Mouse (Mus musculus) MEL (cell line): Measurements from ENCODE around the gene Wbp4. TPM values are rescaled to one million over a fixed set of nuclear protein-coding genes. Genes with fewer than 3 reads are reported as not detected.

Source experiments
- DNase-seq: peaks from one replicate; pipeline ENCODE4 v3.0.0; 2011; ENCODE audit warnings: low read depth, low spot score
- H3K27ac ChIP-seq: 2 replicates; pipeline ENCODE4 v1.5.1; 2012; ENCODE audit warnings: low read depth, mild to moderate bottlenecking, control low read depth, low read length, moderate library complexity; ENCODE audit not compliant: control insufficient read depth
- H3K27me3 ChIP-seq, 2 experiments: fragments of 150-350 bp in 1 of 2; sonication (generic) in 1 of 2; 2 replicates each; pipeline ENCODE4 v1.6.1; 2012; ENCODE audit warnings: low read length in 2 of 2, mild to moderate bottlenecking in 2 of 2, improper control_type of control experiment in 1 of 2, moderate library complexity in 1 of 2; ENCODE audit not compliant: insufficient read depth in 2 of 2, control insufficient read depth in 1 of 2
- H3K36me3 ChIP-seq, 2 experiments: 2 replicates each; pipeline ENCODE4 v1.6.1; 2012 to 2014; ENCODE audit warnings: low read length in 2 of 2, improper control_type of control experiment in 1 of 2, inconsistent platforms in 1 of 2, mild to moderate bottlenecking in 1 of 2; ENCODE audit not compliant: insufficient read depth in 2 of 2, control insufficient read depth in 1 of 2
- H3K4me1 ChIP-seq, 2 experiments: fragments of 150-350 bp in 1 of 2; sonication (generic) in 1 of 2; 2 replicates each; pipeline ENCODE4 v1.6.1; 2012; ENCODE audit warnings: low read length in 2 of 2, improper control_type of control experiment in 1 of 2, mild to moderate bottlenecking in 1 of 2; ENCODE audit not compliant: insufficient read depth in 2 of 2, control insufficient read depth in 1 of 2
- H3K4me3 ChIP-seq, 2 experiments: fragments of 150-350 bp in 1 of 2; sonication (generic) in 1 of 2; 2 replicates each; pipeline ENCODE4 v1.5.1; 2012; ENCODE audit warnings: low read depth in 2 of 2, low read length in 2 of 2, mild to moderate bottlenecking in 2 of 2, moderate library complexity in 2 of 2, control low read depth in 1 of 2, improper control_type of control experiment in 1 of 2; ENCODE audit not compliant: control insufficient read depth in 1 of 2, insufficient read depth in 1 of 2
- H3K79me2 ChIP-seq: 2 replicates; pipeline ENCODE4 v1.6.1; 2012; ENCODE audit warnings: mild to moderate bottlenecking, low read length, moderate library complexity; ENCODE audit not compliant: control insufficient read depth, poor library complexity, insufficient read depth
- H3K9ac ChIP-seq: 2 replicates; pipeline ENCODE4 v1.6.1; 2012; ENCODE audit warnings: low read depth, mild to moderate bottlenecking, control low read depth, low read length, moderate library complexity; ENCODE audit not compliant: control insufficient read depth, poor library complexity, severe bottlenecking
- H3K9me3 ChIP-seq: fragments of 150-350 bp; sonication (generic); replicated peaks from 2 replicates; pipeline ENCODE4 v1.6.1; 2012; ENCODE audit warnings: mild to moderate bottlenecking, low read length, improper control_type of control experiment, moderate library complexity; ENCODE audit not compliant: insufficient read depth
- CHD2 ChIP-seq: IDR thresholded peaks from 2 replicates; pipeline ENCODE4 v1.6.1; 2011; ENCODE audit warnings: low read length, improper control_type of control experiment
- CTCF ChIP-seq, 3 experiments: IDR thresholded peaks in 2 of 3; conservative IDR thresholded peaks in 1 of 3; 2 replicates each; pipeline ENCODE4 v1.5.1; 2011 to 2012; ENCODE audit warnings: low read length in 3 of 3, low read depth in 2 of 3, mild to moderate bottlenecking in 2 of 3, improper control_type of control experiment in 1 of 3, inconsistent platforms in 1 of 3, mixed read lengths in 1 of 3, moderate library complexity in 1 of 3; ENCODE audit not compliant: control insufficient read depth in 1 of 3, insufficient read depth in 1 of 3, poor library complexity in 1 of 3, severe bottlenecking in 1 of 3
- E2F4 ChIP-seq: IDR thresholded peaks from 2 replicates; pipeline ENCODE4 v1.6.1; 2011; ENCODE audit warnings: low read depth, low read length, improper control_type of control experiment, borderline replicate concordance
- ETS1 ChIP-seq: IDR thresholded peaks from 2 replicates; pipeline ENCODE4 v1.6.1; 2012; ENCODE audit warnings: low read depth, mild to moderate bottlenecking, inconsistent platforms, low read length, improper control_type of control experiment, moderate library complexity
- GABPA ChIP-seq: IDR thresholded peaks from 2 replicates; pipeline ENCODE4 v1.6.1; 2012; ENCODE audit warnings: low read depth, mild to moderate bottlenecking, inconsistent platforms, low read length, improper control_type of control experiment, moderate library complexity
- MAX ChIP-seq: IDR thresholded peaks from 2 replicates; pipeline ENCODE4 v1.6.1; 2011; ENCODE audit warnings: low read length, improper control_type of control experiment
- MAZ ChIP-seq: IDR thresholded peaks from 2 replicates; pipeline ENCODE4 v1.6.1; 2012; ENCODE audit warnings: low read depth, mild to moderate bottlenecking, inconsistent platforms, low read length, improper control_type of control experiment
- MEF2A ChIP-seq: IDR thresholded peaks from 2 replicates; pipeline ENCODE4 v1.6.1; 2014; ENCODE audit warnings: low read depth, mild to moderate bottlenecking, inconsistent platforms, low read length, improper control_type of control experiment; ENCODE audit not compliant: poor library complexity, insufficient replicate concordance, severe bottlenecking; ENCODE audit errors: extremely low read depth
- MYC ChIP-seq: IDR thresholded peaks from 2 replicates; pipeline ENCODE4 v1.6.1; 2011; ENCODE audit warnings: low read depth, mild to moderate bottlenecking, low read length, improper control_type of control experiment, moderate library complexity
- NELFE ChIP-seq: IDR thresholded peaks from 2 replicates; pipeline ENCODE4 v1.6.1; 2011; ENCODE audit warnings: low read depth, low read length, improper control_type of control experiment
- POLR2A ChIP-seq, 2 experiments: IDR thresholded peaks; 2 replicates each; pipeline ENCODE4 v1.6.1; 2011 to 2012; ENCODE audit warnings: low read length in 2 of 2, mild to moderate bottlenecking in 2 of 2, control low read depth in 1 of 2, improper control_type of control experiment in 1 of 2, low read depth in 1 of 2, moderate library complexity in 1 of 2; ENCODE audit not compliant: control insufficient read depth in 1 of 2, insufficient read depth in 1 of 2, poor library complexity in 1 of 2
- RAD21 ChIP-seq: IDR thresholded peaks from 2 replicates; pipeline ENCODE4 v1.6.1; 2011; ENCODE audit warnings: mild to moderate bottlenecking, low read depth, low read length, improper control_type of control experiment
- SIN3A ChIP-seq: IDR thresholded peaks from 2 replicates; pipeline ENCODE4 v1.6.1; 2012; ENCODE audit warnings: low read length, improper control_type of control experiment, inconsistent platforms
- SMC3 ChIP-seq: IDR thresholded peaks from 2 replicates; pipeline ENCODE4 v1.6.1; 2011; ENCODE audit warnings: low read depth, low read length, improper control_type of control experiment
- TAL1 ChIP-seq: IDR thresholded peaks from 2 replicates; pipeline ENCODE4 v1.6.1; 2012; ENCODE audit warnings: mild to moderate bottlenecking, inconsistent platforms, low read length, moderate library complexity, mixed read lengths
- TBP ChIP-seq: IDR thresholded peaks from 2 replicates; pipeline ENCODE4 v1.8.0; 2011; ENCODE audit warnings: low read depth, low read length, improper control_type of control experiment
- ZC3H11A ChIP-seq: IDR thresholded peaks from 2 replicates; pipeline ENCODE4 v1.6.1; 2012; ENCODE audit warnings: low read depth, mild to moderate bottlenecking, inconsistent platforms, low read length, improper control_type of control experiment
- ZMIZ1 ChIP-seq: IDR thresholded peaks from 2 replicates; pipeline ENCODE4 v1.6.1; 2012; ENCODE audit warnings: low read depth, mild to moderate bottlenecking, inconsistent platforms, low read length, improper control_type of control experiment, moderate library complexity
- polyA plus RNA-seq, 2 experiments: library from polyadenylated mRNA; stranded (reverse) in 1 of 2; unstranded in 1 of 2; fragments of >175 nt in 1 of 2; fragments of >200 nt in 1 of 2; gene quantifications; 2 replicates each; pipeline versions ENCODE4 v1.2.1 to v1.2.4; 2012; ENCODE audit warnings: low replicate concordance in 2 of 2, low read depth in 1 of 2; ENCODE audit not compliant: insufficient read length in 2 of 2, insufficient read depth in 1 of 2, missing spikeins in 1 of 2
- total RNA-seq: library from RNA; depleted of rRNA; stranded (reverse); fragments of 300-350 nt; gene quantifications from 2 replicates; pipeline ENCODE4 v1.2.3, GENCODE M21; 2012

Wbp4 gene
- total and polyA plus RNA-seq, 3 experiments, result 15.9 to 87.6 (median 22.1) TPM

DNA sequence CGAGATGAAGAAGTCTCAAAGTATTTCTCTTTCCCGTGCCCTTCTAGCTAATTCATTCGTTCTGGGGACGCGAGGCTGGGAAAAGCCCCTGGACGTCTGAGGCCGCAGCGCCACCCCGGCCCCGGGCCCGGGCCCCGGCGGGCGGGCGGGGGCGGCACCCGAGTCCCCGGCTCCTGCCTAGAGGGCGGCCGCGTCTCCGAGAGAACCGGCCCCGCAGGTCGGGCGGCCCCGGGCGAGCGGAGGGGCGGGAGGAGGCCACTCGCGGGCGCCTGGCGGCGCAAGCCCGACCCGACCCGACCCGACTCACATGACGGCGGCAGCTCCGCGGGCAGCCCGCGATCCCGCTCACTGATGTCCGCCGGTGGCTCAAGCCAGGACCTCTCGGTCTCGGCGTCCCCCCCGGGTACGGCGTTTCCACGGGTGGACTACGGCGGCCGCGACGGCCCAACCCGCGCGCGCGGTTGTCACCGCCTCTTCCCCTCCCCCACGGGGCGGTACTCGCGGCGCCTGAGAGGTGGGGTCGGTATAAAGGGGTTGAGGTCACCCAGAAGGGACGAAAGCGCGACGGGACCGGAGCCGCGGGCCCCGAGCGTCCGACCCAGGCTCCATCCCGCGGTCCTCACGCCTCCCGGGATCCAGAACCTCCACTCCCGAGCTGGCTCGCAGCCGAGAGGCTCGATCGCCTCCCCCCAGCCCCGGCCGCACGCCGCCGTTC lies 539 bp downstream of the Wbp4 start, which contains the start of gene Elf1 (continued):
- TF ChIP-seq SIN3A, result peak; percentile 88

DNA sequence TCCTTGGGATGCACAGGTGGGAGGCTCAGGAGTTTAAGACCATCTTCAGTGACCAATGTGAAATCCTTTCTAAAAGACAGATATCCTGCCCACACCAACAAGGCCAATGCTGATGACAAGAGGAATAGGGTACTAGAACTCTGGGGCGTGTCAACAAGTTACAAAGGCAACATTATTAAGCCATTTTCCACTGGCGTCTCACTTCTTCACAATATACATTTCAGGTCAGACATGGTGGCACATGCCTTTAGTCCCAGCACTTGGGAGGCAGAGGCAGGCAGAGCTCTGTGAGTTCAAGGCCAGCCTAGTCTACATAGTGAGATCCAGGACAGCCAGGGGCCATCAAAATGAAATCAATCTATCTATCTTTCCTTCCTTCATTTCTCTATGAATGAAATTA lies 7.9 kb downstream of the Wbp4 start:
- Histone ChIP-seq H3K9me3 (no peaks in the 10 kb centered on the region), H3K36me3 (peaks cover 4% of the 10 kb centered on the region in 2 experiments; a peak in 3 of 4 replicates), H3K4me1 (peaks cover 0 to 2% of the 10 kb centered on the region in 2 experiments; a peak in 1 of 4 replicates), H3K79me2 (no peaks in the 10 kb centered on the region), H3K27ac (no peak overlapping the region), H3K27me3 (no peaks in the 10 kb centered on the region), H3K9ac (no peak overlapping the region), H3K4me3 (no peak overlapping the region)
- DNase-seq, result no peak
- TF ChIP-seq ETS1 (no peak), E2F4 (no peak), CHD2 (no peak), NELFE (no peak), TBP (peak; percentile 57), MEF2A (no peak)

DNA sequence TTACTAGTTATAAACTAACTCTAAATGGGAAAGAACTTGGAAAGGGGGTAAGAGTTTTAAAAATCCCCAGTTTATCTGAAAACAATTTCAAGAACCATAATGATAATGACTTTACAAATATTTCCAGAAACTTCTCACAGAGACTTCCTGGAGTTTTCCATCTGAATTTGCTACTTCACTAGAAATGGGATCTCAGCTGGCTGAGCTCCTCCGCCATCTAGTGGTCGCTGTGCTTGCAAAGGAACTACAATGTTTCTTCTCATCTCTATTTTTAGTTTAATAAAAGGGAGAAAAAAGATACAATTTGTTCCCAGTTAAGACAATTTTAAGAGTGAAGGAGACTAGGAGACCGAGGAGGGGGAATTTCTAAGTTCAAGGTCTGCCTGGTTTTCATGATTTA lies 13.7 kb downstream of the Wbp4 start:
- H3K27ac ChIP-seq, result no peak overlapping the region
- no peaks in the 10 kb centered on the region for H3K27me3 ChIP-seq
- H3K79me2 ChIP-seq, result no peaks in the 10 kb centered on the region
- H3K9me3 ChIP-seq, result no peaks in the 10 kb centered on the region
- peaks cover 0 to 2% of the 10 kb centered on the region in 2 experiments; a peak in 1 of 4 replicates for H3K4me1 ChIP-seq
- peaks cover 2 to 11% of the 10 kb centered on the region in 2 experiments; a peak in 3 of 4 replicates for H3K36me3 ChIP-seq
- TF ChIP-seq RAD21 (peak; percentile 78), SMC3 (peak; percentile 87), TAL1 (no peak), ZMIZ1 (no peak), MAZ (no peak), POLR2A (IDR thresholded peaks at IDR 0.05; ENCODE audit: control insufficient read depth in 1 of 2, insufficient read depth in 1 of 2, low read depth in 1 of 2, low read length in 2 of 2, poor library complexity in 1 of 2) (no peak), MYC (no peak), MAX (no peak), ZC3H11A (peak; percentile 68), CTCF (IDR thresholded peaks at IDR 0.05 in 2 of 3, conservative IDR thresholded peaks at IDR 0.05 in 1 of 3; ENCODE audit: control insufficient read depth in 1 of 3, insufficient read depth in 1 of 3, low read depth in 2 of 3, low read length in 3 of 3, poor library complexity in 1 of 3, severe bottlenecking in 1 of 3) (peak; percentile 64 to 86 (median 83)), GABPA (no peak)
- H3K4me3 ChIP-seq, result no peak overlapping the region
- no peak overlapping the region for H3K9ac ChIP-seq
- peak; percentile 62 for DNase-seq
